Comparison of ENCODE assay signal across 7 mouse cellular contexts in the genomic region with DNA sequence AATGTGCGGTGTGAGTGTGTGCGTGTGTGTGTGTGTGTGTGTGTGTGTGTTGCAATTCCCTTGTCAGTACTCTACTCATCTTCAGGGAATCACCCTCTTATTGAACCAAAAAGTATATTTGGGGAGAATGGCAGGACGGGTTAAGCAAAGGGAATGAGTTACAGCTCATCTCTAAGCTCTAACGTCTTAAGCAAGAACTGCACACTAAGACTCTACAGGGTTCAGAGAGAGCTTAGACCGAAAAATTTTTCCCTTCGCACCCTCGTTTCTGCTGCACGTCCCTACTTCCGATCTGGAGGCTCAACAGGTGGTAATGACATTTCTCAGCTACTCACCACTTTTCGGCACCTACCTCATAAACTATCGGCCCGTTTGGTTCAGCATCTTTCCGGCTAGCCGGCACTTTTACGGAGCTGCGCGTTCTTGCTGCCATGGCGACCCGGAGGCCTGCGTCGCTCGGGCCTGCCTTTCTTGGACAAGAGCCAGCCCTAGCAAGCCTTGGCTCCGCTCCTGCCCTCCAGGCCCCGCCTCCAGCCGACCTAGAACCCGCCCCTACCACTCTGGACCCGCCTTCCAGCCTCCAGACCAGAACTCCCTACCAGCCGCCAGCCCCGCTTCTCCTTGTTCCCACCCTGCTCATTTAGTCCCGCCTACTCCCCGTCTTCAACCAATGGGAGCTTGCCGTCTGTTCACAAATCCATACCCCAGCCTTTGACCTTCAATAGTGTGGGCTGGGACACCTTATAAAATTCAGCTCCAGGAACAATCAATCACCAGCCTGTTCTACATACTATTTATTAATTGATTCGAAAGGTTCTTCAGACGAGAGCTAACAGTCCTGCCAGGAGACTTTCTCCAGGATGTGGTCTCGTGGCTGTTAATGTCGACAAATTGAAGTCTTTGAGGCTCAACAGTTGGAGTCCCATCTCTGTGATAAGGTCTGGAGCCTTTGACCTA. TPM values are rescaled to one million over a fixed set of nuclear protein-coding genes. Genes with fewer than 3 reads are reported as not detected.
DNase-seq lines count a peak whose midpoint lies in the region; ATAC-seq and TF ChIP-seq lines count a peak whose summit lies in the region.

TSS of gene Dixdc1 (minus strand) at position 604 of the 957 bp plus-strand sequence.

- H3K27me3 ChIP-seq in embryonic facial prominence, embryonic 12.5 days, result no peaks in the 10 kb centered on the region
- H3K27me3 ChIP-seq in kidney, adult 2 months (replicated peaks; ENCODE audit: control insufficient read depth, insufficient read depth, low read length), result no peaks in the 10 kb centered on the region
- no peaks in the 10 kb centered on the region for H3K27me3 ChIP-seq in limb, embryonic 11.5 days (ENCODE audit: control insufficient read depth, insufficient read depth, low read length)
- no peaks in the 10 kb centered on the region for H3K27me3 ChIP-seq in midbrain, embryonic 14.5 days (ENCODE audit: control insufficient read depth, insufficient read depth, low read length)

- no peak for TF ChIP-seq CTCF in kidney, adult 2 months (conservative IDR thresholded peaks at IDR 0.05; ENCODE audit: insufficient read depth, insufficient read length, low read depth, low read length)

- peaks cover 6% of the 10 kb centered on the region; the same call in 1 of the 2 replicates for H3K4me1 ChIP-seq in embryonic facial prominence, embryonic 12.5 days
- no peaks in the 10 kb centered on the region; the same call in 1 of the 2 replicates for H3K4me1 ChIP-seq in kidney, adult 2 months (ENCODE audit: control insufficient read depth, insufficient read depth, low read length)
- peaks cover 5% of the 10 kb centered on the region; the same call in 1 of the 2 replicates for H3K4me1 ChIP-seq in limb, embryonic 11.5 days (ENCODE audit: control insufficient read depth, insufficient read depth, low read length)
- 0 out of 2 replicates have a peak, but pooled peaks cover 4% of the 10 kb centered on the region for H3K4me1 ChIP-seq in midbrain, embryonic 14.5 days (ENCODE audit: control insufficient read depth, insufficient read depth, low read length)

- no peaks in the 10 kb centered on the region for H3K9me3 ChIP-seq in embryonic facial prominence, embryonic 12.5 days
- H3K9me3 ChIP-seq in limb, embryonic 11.5 days (ENCODE audit: control insufficient read depth, low read length), result no peaks in the 10 kb centered on the region
- H3K9me3 ChIP-seq in midbrain, embryonic 14.5 days (ENCODE audit: control insufficient read depth, low read length), result no peaks in the 10 kb centered on the region

- peak within 1 kb of the TSS; percentile 30 for H3K4me3 ChIP-seq in embryonic facial prominence, embryonic 12.5 days
- peak within 1 kb of the TSS; percentile 11; the same call in 1 of the 2 replicates for H3K4me3 ChIP-seq in kidney, adult 2 months (ENCODE audit: insufficient read depth, low read depth, low read length)
- H3K4me3 ChIP-seq in limb, embryonic 11.5 days (ENCODE audit: low read depth, low read length), result peak within 1 kb of the TSS; percentile 22
- peak within 1 kb of the TSS; percentile 28 for H3K4me3 ChIP-seq in midbrain, embryonic 14.5 days (replicated peaks; ENCODE audit: low read depth, low read length)

- no peak for TF ChIP-seq POLR2A in kidney, adult 2 months (IDR thresholded peaks at IDR 0.05; ENCODE audit: low read depth, low read length)

- H3K27ac ChIP-seq in embryonic facial prominence, embryonic 12.5 days, result no peak within 1 kb of the TSS
- H3K27ac ChIP-seq in kidney, adult 2 months (ENCODE audit: insufficient read depth, low read depth, low read length), result peak within 1 kb of the TSS; percentile 48
- no peak within 1 kb of the TSS for H3K27ac ChIP-seq in limb, embryonic 11.5 days (replicated peaks; ENCODE audit: low read depth, low read length)
- H3K27ac ChIP-seq in midbrain, embryonic 14.5 days (replicated peaks; ENCODE audit: low read depth, low read length), result no peak within 1 kb of the TSS

- no peak within 1 kb of the TSS for H3K9ac ChIP-seq in embryonic facial prominence, embryonic 12.5 days
- H3K9ac ChIP-seq in limb, embryonic 11.5 days (ENCODE audit: low read length), result no peak within 1 kb of the TSS
- H3K9ac ChIP-seq in midbrain, embryonic 14.5 days (replicated peaks; ENCODE audit: low read length), result no peak within 1 kb of the TSS

- DNase-seq in adrenal gland, postnatal 36 days, result peak; percentile 95 to 96
- peak; percentile 95 to 96 for DNase-seq in heart, adult 18-20 months
- DNase-seq in kidney, adult 2 months, result peak; percentile 97
- peak; percentile 95 for DNase-seq in limb, embryonic 11.5 days (ENCODE audit: low spot score)
- peak; percentile 90 for DNase-seq in midbrain, embryonic 14.5 days
- peak; percentile 76 to 78 for DNase-seq in spleen, adult 18-20 months

- no peaks in the 10 kb centered on the region for H3K36me3 ChIP-seq in embryonic facial prominence, embryonic 12.5 days
- H3K36me3 ChIP-seq in kidney, adult 2 months (ENCODE audit: control insufficient read depth, insufficient read depth, low read length), result no peaks in the 10 kb centered on the region; the same call in 1 of the 2 replicates
- H3K36me3 ChIP-seq in limb, embryonic 11.5 days (ENCODE audit: control insufficient read depth, insufficient read depth, low read length), result no peaks in the 10 kb centered on the region
- no peaks in the 10 kb centered on the region for H3K36me3 ChIP-seq in midbrain, embryonic 14.5 days (ENCODE audit: control insufficient read depth, insufficient read depth, low read length)

- peak within 1 kb of the TSS; percentile 62 for H3K4me2 ChIP-seq in embryonic facial prominence, embryonic 12.5 days (replicated peaks)
- H3K4me2 ChIP-seq in limb, embryonic 11.5 days (ENCODE audit: low read depth, severe bottlenecking), result peak within 1 kb of the TSS; percentile 47
- H3K4me2 ChIP-seq in midbrain, embryonic 14.5 days (ENCODE audit: low read length), result peak within 1 kb of the TSS; percentile 50

- WGBS in embryonic facial prominence, embryonic 12.5 days, result 14% methylated on average over 35 of the region's 36 CpGs
- WGBS in kidney, adult 2 months, result 10% methylated on average over 36 of the region's 36 CpGs
- 12% methylated on average over 36 of the region's 36 CpGs for WGBS in limb, embryonic 11.5 days
- WGBS in midbrain, embryonic 14.5 days, result 13% methylated on average over 36 of the region's 36 CpGs

- peak; percentile 95 for ATAC-seq in embryonic facial prominence, embryonic 12.5 days (ENCODE audit: insufficient number of reproducible peaks, insufficient read depth, low FRiP score, low TSS enrichment)
- ATAC-seq in limb, embryonic 11.5 days (ENCODE audit: insufficient number of reproducible peaks, low FRiP score, low TSS enrichment, low read depth), result peak; percentile 96
- peak; percentile 93 for ATAC-seq in midbrain, embryonic 14.5 days (ENCODE audit: low FRiP score, low TSS enrichment)

RNA-seq across cellular contexts. Expression of gene Dixdc1, which starts in this region (rescaled TPM):
- total RNA-seq in adrenal gland, postnatal 36 days (2021), result 1 to 10 TPM; 5.6 to 6.2 TPM
- polyA plus RNA-seq in embryonic facial prominence, embryonic 12.5 days (2016; fragmentation: Nextera tagmentation; extraction: Ambion mirVana), result 20.2 and 20.8 TPM in 2 replicates
- 1 to 10 TPM; 3.0 to 4.1 TPM for total RNA-seq in heart, adult 18-20 months (2021)
- polyA plus RNA-seq in kidney, adult 2 months (2012; rRNA removed), result 4.6 and 5.3 TPM in 2 replicates
- polyA plus RNA-seq in limb, embryonic 11.5 days (2014; fragmentation: Nextera tagmentation; extraction: Ambion mirVana), result 27.6 and 30.6 TPM in 2 replicates
- 31.5 and 35.1 TPM in 2 replicates for polyA plus RNA-seq in midbrain, embryonic 14.5 days (2014; fragmentation: Nextera tagmentation; extraction: Ambion mirVana)
